Comparison of ENCODE assay signal across 26 mouse cellular contexts in genomic region chr10:120593876-120594275, GRCm38 (mm10).
DNase-seq lines count a peak whose midpoint lies in the region; ATAC-seq and TF ChIP-seq lines count a peak whose summit lies in the region.
"Had no signal": no experiment of that assay in that cellular context is flagged by ENCODE, and none has a peak within 500 bp of the region (broad histone marks: within the 10 kb centered on the region; RNA-seq: fewer than 3 reads in every experiment).

No protein-coding gene starts in this region.

- ATAC-seq in intestine, postnatal 0 days = no peak
- ATAC-seq: activated CD4-positive, CD25-positive, alpha-beta regulatory T cell, adult 4 months; CD4-positive, CD25-positive, alpha-beta regulatory T cell, adult 4 months; Patski had no signal

- H3K9me3 ChIP-seq in ES-E14 (ENCODE audit: control insufficient read depth, insufficient read depth, low read depth, low read length) = no peaks in the 10 kb centered on the region
- peaks cover 6% of the 10 kb centered on the region; the same call in 1 of the 2 replicates for H3K9me3 ChIP-seq in intestine, postnatal 0 days (ENCODE audit: control insufficient read depth)

- H3K9ac ChIP-seq in ES-E14 (ENCODE audit: insufficient read depth, low read depth, low read length, poor library complexity, severe bottlenecking) = no peak overlapping the region
- H3K9ac ChIP-seq in intestine, postnatal 0 days (ENCODE audit: low read depth, low read length) = no peak overlapping the region

- no peak overlapping the region for H3K4me3 ChIP-seq in ES-E14 (ENCODE audit: insufficient read depth in 1 of 2, low read depth in 1 of 2, low read length in 2 of 2, poor library complexity in 1 of 2, severe bottlenecking in 1 of 2)
- no peak overlapping the region for H3K4me3 ChIP-seq in intestine, postnatal 0 days (ENCODE audit: low read depth, low read length)

- no peak overlapping the region for H3K4me2 ChIP-seq in intestine, postnatal 0 days (replicated peaks; ENCODE audit: low read depth)

- DNase-seq in ES-CJ7 (ENCODE audit: low read depth, low spot score) (peak; percentile 63), ES-E14 (ENCODE audit: low read depth, low spot score) (no peak), R1 (ENCODE audit: low read depth, low spot score) (peak; percentile 91), ZHBTc4 (ENCODE audit: low read depth, low spot score) (peak; percentile 71)
- no peak for DNase-seq in thymus, postnatal 36 days
- DNase-seq in heart, adult 9 months (ENCODE audit: low spot score in 2 of 2) = no peak
- no peak for DNase-seq in kidney, postnatal 4 days
- DNase-seq: adrenal gland, adult 2 months; adrenal gland, adult 8-10 months; adrenal gland, postnatal 10 days; adrenal gland, postnatal 14 days; adrenal gland, postnatal 25 days; adrenal gland, postnatal 36 days; B cell, adult 2 months; cerebellum, adult 11 months; cerebellum, adult 11-12 months; cerebellum, adult 18-20 months; cerebellum, adult 2 months; cerebellum, adult 8-10 months; cerebellum, adult 9-10 months had no signal

- in situ Hi-C loops in ES-E14 (cut with MboI; ENCODE audit: low sequenced_read_pairs in 2 of 2, unreplicated experiment in 2 of 2) = no loop called here

- H3K27ac ChIP-seq in ES-E14 (ENCODE audit: insufficient read depth, low read depth, low read length, poor library complexity, severe bottlenecking) = no peak overlapping the region
- H3K27ac ChIP-seq in intestine, postnatal 0 days (ENCODE audit: low read depth, low read length) = no peak overlapping the region

- no peaks in the 10 kb centered on the region for H3K27me3 ChIP-seq in intestine, postnatal 0 days (replicated peaks; ENCODE audit: control insufficient read depth, insufficient read depth, low read length)
- H3K27me3 ChIP-seq: CH12.LX, Patski had no signal

- H3K4me1 ChIP-seq in ES-E14 (ENCODE audit: control insufficient read depth in 2 of 2, insufficient read depth in 2 of 2, low read length in 2 of 2, poor library complexity in 1 of 2) = peaks cover 0 to 3% of the 10 kb centered on the region in 2 experiments; a peak in 1 of 4 replicates
- no peaks in the 10 kb centered on the region for H3K4me1 ChIP-seq in intestine, postnatal 0 days (replicated peaks; ENCODE audit: control insufficient read depth, insufficient read depth, low read length)

- no peak for TF ChIP-seq CTCF in intestine, postnatal 0 days (IDR thresholded peaks at IDR 0.05; ENCODE audit: low read depth)

- H3K36me3 ChIP-seq in ES-E14 (ENCODE audit: control insufficient read depth, insufficient read depth, low read length, poor library complexity, severe bottlenecking) = no peaks in the 10 kb centered on the region
- no peaks in the 10 kb centered on the region for H3K36me3 ChIP-seq in intestine, postnatal 0 days (ENCODE audit: control insufficient read depth, insufficient read depth)
- H3K36me3 ChIP-seq: G1E had no signal

TF ChIP-seq in ES-E14, 5 proteins besides CTCF, POLR2A, EP300 and RAD21:
- TF ChIP-seq ZC3H11A (IDR thresholded peaks at IDR 0.05; ENCODE audit: borderline replicate concordance, low read depth, low read length) (no peak), CHD2 (IDR thresholded peaks at IDR 0.05; ENCODE audit: low read depth, low read length) (0 out of 2 replicates have a peak, but pooled peaks have one; percentile 21)

Comparison
In these comparisons a context has a peak if more than half of its experiments do, and no peak if none do; other contexts are left out.
1. DNase-seq: peak in ES-CJ7 (single experiment), R1 (single experiment) and ZHBTc4 (single experiment); none in ES-E14 (single experiment), thymus, postnatal 36 days (0 of 2), heart, adult 9 months (0 of 2) and kidney, postnatal 4 days (0 of 2).